Mouse (Mus musculus) heart, adult 2 months (tissue): ENCODE results near the gene Pbxip1. TPM values are rescaled to one million over a fixed set of nuclear protein-coding genes. Genes with fewer than 3 reads are reported as not detected.

Experiments
- DNase-seq, 2 experiments: peaks; one replicate each; pipeline ENCODE4 v3.0.0; 2021
- H3K27ac ChIP-seq: fragments of 200-600 bp; 2 replicates; pipeline ENCODE4 v1.8.1; 2022
- H3K27me3 ChIP-seq: fragments of 200-500 bp; 2 replicates; pipeline ENCODE4 v1.6.1; 2012; ENCODE audit warnings: mild to moderate bottlenecking, low read length, inconsistent platforms, mixed read lengths; ENCODE audit not compliant: control insufficient read depth, insufficient read depth
- H3K36me3 ChIP-seq: fragments of 200-500 bp; 2 replicates; pipeline ENCODE4 v1.6.1; 2012; ENCODE audit warnings: low read length, inconsistent platforms; ENCODE audit not compliant: control insufficient read depth, insufficient read depth
- H3K4me1 ChIP-seq: fragments of 200-500 bp; 2 replicates; pipeline ENCODE4 v1.6.1; 2011; ENCODE audit warnings: low read length; ENCODE audit not compliant: control insufficient read depth, insufficient read depth
- H3K4me3 ChIP-seq: fragments of 200-600 bp; 2 replicates; pipeline ENCODE4 v1.8.1; 2022
- H3K79me2 ChIP-seq: fragments of 200-500 bp; replicated peaks from 2 replicates; pipeline ENCODE4 v1.6.1; 2012; ENCODE audit warnings: mild to moderate bottlenecking, inconsistent platforms, low read length, moderate library complexity, mixed read lengths; ENCODE audit not compliant: control insufficient read depth, insufficient read depth
- H3K9ac ChIP-seq: fragments of 200-500 bp; 2 replicates; pipeline ENCODE4 v1.6.1; 2012; ENCODE audit warnings: low read depth, mild to moderate bottlenecking, control low read depth, inconsistent platforms, low read length, mixed read lengths
- CTCF ChIP-seq: fragments of 200-600 bp; IDR thresholded peaks from 2 replicates; pipeline ENCODE4 v1.8.1; 2022; ENCODE audit warnings: antibody characterized with exemption, mild to moderate bottlenecking, moderate library complexity
- EP300 ChIP-seq: fragments of 200-500 bp; IDR thresholded peaks from 2 replicates; pipeline ENCODE4 v1.6.1; 2011; ENCODE audit warnings: low read depth, low read length, control low read depth; ENCODE audit not compliant: insufficient read depth
- POLR2A ChIP-seq: fragments of 200-500 bp; IDR thresholded peaks from 2 replicates; pipeline ENCODE4 v1.6.1; 2011; ENCODE audit warnings: mild to moderate bottlenecking, low read depth, low read length, control low read depth; ENCODE audit not compliant: insufficient read depth
- WGBS: fragments of 180-500 bp; shearing (Covaris S2); methylation state at CpG from one replicate; pipeline ENCODE4 v1.1.7; 2018; 5-methylcytosine and 5-hydroxymethylcytosine counted together
- intact Hi-C: fragments of 180-260 bp; cut with DNase I; formaldehyde crosslinking; loops from one replicate; pipeline ENCODE4 v1.15.1; 2025
- polyA plus RNA-seq: library from polyadenylated mRNA; depleted of rRNA; stranded (reverse); fragments of >200 nt; gene quantifications from 2 replicates; pipeline ENCODE4 v1.2.3, GENCODE M21; 2012
- total RNA-seq, 2 experiments: library from RNA; stranded (reverse); gene quantifications; 2 replicates each; pipeline ENCODE4 v1.2.3; 2021

Gene Pbxip1
- total and polyA plus RNA-seq, 3 experiments: 55.7 to 67.5 (median 56.2) TPM

DNA sequence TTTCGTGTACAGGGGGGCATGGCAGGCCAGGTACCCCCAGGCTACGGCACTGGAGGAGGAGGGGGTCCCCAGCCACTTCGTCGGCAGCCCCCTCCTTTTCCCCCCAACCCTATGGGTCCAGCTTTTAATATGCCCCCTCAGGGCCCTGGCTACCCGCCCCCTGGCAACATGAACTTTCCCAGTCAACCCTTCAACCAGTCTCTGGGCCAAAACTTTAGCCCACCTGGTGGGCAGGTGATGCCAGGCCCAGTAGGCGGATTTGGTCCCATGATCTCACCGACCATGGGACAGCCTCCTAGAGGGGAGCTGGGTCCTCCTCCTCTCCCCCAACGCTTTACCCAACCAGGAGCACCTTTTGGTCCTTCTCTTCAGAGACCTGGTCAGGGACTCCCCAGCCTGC is 3.9 kb upstream of the Pbxip1 start:
- Histone ChIP-seq H3K79me2 (peaks cover 3% of the 10 kb centered on the region; the same call in 1 of the 2 replicates), H3K4me1 (peaks cover 5% of the 10 kb centered on the region), H3K27ac (no peak overlapping the region), H3K9ac (no peak overlapping the region), H3K36me3 (peaks cover 3% of the 10 kb centered on the region; the same call in 1 of the 2 replicates), H3K4me3 (no peak overlapping the region), H3K27me3 (no peaks in the 10 kb centered on the region)
- TF ChIP-seq POLR2A: no peak
- TF ChIP-seq EP300: no peak
- no peak for TF ChIP-seq CTCF
- intact Hi-C loops: no loop called here
- WGBS: 95% methylated on average over 8 of the region's 8 CpGs
- DNase-seq: no peak

- intact Hi-C loops: no loop called here
- H3K27me3 ChIP-seq: no peaks in the 10 kb centered on the region
- H3K9ac ChIP-seq: no peak overlapping the region
- no peak overlapping the region for H3K4me3 ChIP-seq
- H3K36me3 ChIP-seq: peaks cover 3% of the 10 kb centered on the region; the same call in 1 of the 2 replicates
- no peak for DNase-seq
- 73% methylated on average over 11 of the region's 11 CpGs for WGBS
- H3K27ac ChIP-seq: no peak overlapping the region
- TF ChIP-seq CTCF (no peak), POLR2A (no peak), EP300 (no peak)
- H3K79me2 ChIP-seq: peaks cover 3% of the 10 kb centered on the region; the same call in 1 of the 2 replicates
- peaks cover 5% of the 10 kb centered on the region for H3K4me1 ChIP-seq
These were observed 2.0 kb upstream of the Pbxip1 start for GRCm38 (mm10) chr3:89434532-89434931.

- intact Hi-C loops: no loop called here
- no peak overlapping the region for H3K4me3 ChIP-seq
- 76% methylated on average over 7 of the region's 7 CpGs for WGBS
- H3K79me2 ChIP-seq: peaks cover 3% of the 10 kb centered on the region; the same call in 1 of the 2 replicates
- peaks cover 5% of the 10 kb centered on the region for H3K4me1 ChIP-seq
- H3K27me3 ChIP-seq: no peaks in the 10 kb centered on the region
- no peak for DNase-seq
- TF ChIP-seq POLR2A (no peak), CTCF (no peak), EP300 (no peak)
- H3K27ac ChIP-seq: no peak overlapping the region
- H3K36me3 ChIP-seq: peaks cover 3% of the 10 kb centered on the region; the same call in 1 of the 2 replicates
- H3K9ac ChIP-seq: no peak overlapping the region
These were observed 1.5 kb upstream of the Pbxip1 start for GRCm38 (mm10) chr3:89435041-89435440.

DNA sequence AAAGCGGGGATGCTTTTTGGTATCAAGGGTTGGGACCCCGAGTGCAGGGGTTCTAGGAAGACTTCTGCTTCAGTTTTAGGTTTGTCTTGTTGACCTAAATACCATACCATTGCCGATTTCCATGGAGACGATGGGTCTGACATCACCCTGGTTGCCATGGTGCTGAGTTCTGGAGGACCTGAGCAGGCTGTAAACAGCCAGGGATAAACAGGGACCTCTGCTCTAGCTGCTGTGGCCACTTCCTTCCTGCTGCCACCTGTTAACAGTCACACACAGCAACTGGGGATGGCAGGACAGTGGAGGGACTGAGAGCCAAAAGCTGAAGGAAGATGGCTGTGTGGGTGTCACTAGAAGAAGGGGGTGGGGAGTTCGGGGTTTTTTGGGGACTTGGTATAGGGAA is 763 bp downstream of the Pbxip1 start:
- peak overlapping the region; percentile 52 for H3K4me3 ChIP-seq
- peak overlapping the region; percentile 69 for H3K9ac ChIP-seq
- peak in 1 of 2 experiments; percentile 42 for DNase-seq
- no peak for TF ChIP-seq CTCF
- TF ChIP-seq POLR2A: no peak
- H3K4me1 ChIP-seq: peaks cover 8% of the 10 kb centered on the region
- H3K36me3 ChIP-seq: no peaks in the 10 kb centered on the region
- H3K79me2 ChIP-seq: 0 out of 2 replicates have a peak, but pooled peaks cover 1% of the 10 kb centered on the region
- 13% methylated on average over 5 of the region's 5 CpGs for WGBS
- no peaks in the 10 kb centered on the region for H3K27me3 ChIP-seq
- H3K27ac ChIP-seq: peak overlapping the region; percentile 91
- intact Hi-C loops: loop anchor here (2.0 kb wide), 1 partner anchor 18 kb away; the partner anchor contains the start of genes Cks1b and Shc1

- no peak overlapping the region for H3K4me3 ChIP-seq
- no peak overlapping the region for H3K9ac ChIP-seq
- 0 out of 2 replicates have a peak, but pooled peaks cover 1% of the 10 kb centered on the region for H3K79me2 ChIP-seq
- intact Hi-C loops: no loop called here
- TF ChIP-seq EP300: no peak
- TF ChIP-seq POLR2A: no peak
- no peak for TF ChIP-seq CTCF
- H3K27ac ChIP-seq: no peak overlapping the region
- 69% methylated on average over 2 of the region's 2 CpGs for whole genome bisulfite sequencing
- H3K27me3 ChIP-seq: no peaks in the 10 kb centered on the region
- no peaks in the 10 kb centered on the region for H3K36me3 ChIP-seq
- DNase-seq: no peak
- H3K4me1 ChIP-seq: peaks cover 8% of the 10 kb centered on the region
These were observed 4.2 kb downstream of the Pbxip1 start for GRCm38 (mm10) chr3:89440691-89441090.

- no peak overlapping the region for H3K4me3 ChIP-seq
- WGBS: 45% methylated on average over 13 of the region's 13 CpGs
- TF ChIP-seq POLR2A (0 out of 2 replicates have a peak, but pooled peaks have one; percentile 13), EP300 (no peak)
These were observed 12.4 kb downstream of the Pbxip1 start for GRCm38 (mm10) chr3:89448720-89449537.

More at GRCm38 (mm10) chr3:89448720-89449537, 12.4 kb downstream of the Pbxip1 start:
- Histone ChIP-seq H3K9ac (no peak overlapping the region), H3K79me2 (no peaks in the 10 kb centered on the region), H3K36me3 (no peaks in the 10 kb centered on the region), H3K27ac (no peak overlapping the region), H3K4me1 (no peaks in the 10 kb centered on the region), H3K27me3 (no peaks in the 10 kb centered on the region)
- intact Hi-C loops: loop anchor here (5.0 kb wide), 1 partner anchor 38 kb away; no protein-coding TSS in a partner anchor
- DNase-seq: peak; percentile 38 to 51
